Mouse (Mus musculus) right cerebral cortex, postnatal 4 days (tissue): ENCODE results near the gene Snx22.

Experiments used
- DNase-seq: peaks from one replicate; pipeline ENCODE4 v3.0.0-alpha.2; 2022

Snx22 gene

DNA sequence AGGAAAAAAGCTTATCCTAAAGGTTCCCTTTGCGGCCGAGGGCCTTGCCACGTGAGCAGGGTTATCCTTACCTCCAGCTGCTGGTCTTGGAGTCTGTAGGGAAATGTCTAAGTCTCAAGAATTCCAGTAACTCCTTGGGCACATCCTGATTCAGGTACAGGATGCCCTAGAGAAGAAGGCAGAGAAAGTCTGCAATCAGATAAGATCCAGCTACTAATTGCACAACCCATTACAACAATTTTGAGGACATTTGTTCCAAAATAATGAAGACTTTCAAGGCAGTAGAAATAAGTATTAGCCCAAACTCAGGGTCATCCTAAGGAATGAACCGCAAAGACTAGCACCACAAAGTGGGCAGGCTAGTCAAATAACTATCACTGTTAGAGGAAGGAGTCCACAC lies 1.5 kb downstream of the Snx22 start:
- no peak for DNase-seq

DNA sequence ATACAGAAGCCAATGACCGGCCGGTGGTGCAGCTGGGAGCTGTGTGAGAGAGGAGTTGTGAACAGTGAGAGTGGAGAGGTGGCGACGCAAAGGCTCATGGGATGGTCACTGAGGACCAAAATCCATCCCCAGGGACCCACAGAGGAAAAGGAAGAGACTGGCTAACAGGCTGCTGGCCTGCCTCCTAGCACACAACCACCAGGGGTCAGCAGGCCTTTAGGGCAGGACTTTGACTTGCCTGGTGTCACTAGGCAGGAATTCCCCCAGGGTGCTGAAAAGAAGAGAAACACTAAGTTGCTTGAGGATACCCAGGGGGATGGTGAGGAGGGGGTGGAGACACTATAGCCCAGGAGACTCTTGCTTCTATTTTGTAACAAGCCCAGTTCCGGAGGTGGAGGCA lies 2.0 kb downstream of the Snx22 start:
- peak; percentile 28 for DNase-seq

DNA sequence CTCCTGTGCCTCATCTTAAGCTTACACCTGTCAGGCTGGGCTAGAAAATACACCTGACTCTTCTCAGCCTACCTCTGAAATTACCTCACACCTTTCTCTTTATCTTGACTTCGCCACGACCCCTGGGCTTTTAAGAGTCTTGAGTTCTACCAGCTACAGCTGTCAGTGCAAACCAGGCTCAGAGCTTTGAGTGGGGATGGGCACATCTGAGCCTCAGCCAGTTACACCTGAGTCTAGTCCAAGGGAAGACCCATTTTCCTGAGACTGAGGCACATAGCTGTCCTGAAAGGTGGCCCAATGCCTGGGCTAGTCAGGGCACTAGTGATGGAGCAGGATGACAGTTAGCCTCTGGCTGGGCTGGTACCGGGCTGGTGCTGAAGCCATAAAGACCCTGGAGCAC lies 2.7 kb downstream of the Snx22 start:
- no peak for DNase-seq

DNA sequence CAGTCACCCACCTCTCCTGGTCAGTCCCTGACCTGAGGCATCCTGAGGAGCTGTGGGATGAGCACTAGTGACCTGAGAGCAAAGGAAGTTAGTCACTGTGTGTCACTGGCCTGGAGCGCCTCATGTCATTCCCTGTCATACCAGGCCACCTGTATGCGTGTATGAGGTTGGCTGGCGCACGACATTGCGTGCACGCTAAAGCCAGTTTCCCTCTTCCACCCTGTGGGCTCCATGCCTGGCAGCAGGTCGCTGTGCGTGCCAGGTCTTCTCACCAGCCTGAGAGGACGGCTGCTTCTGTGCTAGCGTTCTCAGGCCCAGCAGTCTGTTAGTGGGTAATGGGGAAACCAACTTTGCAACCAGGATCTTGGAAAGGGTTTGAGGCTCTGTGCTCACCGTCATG lies 5.2 kb downstream of the Snx22 start:
- DNase-seq = no peak

DNA sequence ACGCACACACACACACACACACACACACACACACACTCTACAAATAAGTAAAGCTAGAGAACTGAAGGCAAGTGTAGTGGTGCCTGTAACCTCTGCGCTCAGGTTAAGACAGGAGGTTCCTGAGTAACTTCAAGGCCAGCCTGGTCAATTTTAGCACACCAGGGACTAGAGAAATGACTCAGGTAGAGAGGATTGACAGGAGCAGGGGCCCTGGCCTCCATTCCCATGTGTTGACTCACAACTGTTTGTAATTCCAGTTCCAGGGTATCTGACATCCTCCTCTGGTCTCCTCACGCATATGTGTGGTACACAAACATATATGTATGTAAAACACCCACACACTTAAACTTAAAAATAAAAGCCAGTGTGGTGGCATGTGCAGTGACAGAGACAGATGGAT lies 6.1 kb downstream of the Snx22 start:
- no peak for DNase-seq

DNA sequence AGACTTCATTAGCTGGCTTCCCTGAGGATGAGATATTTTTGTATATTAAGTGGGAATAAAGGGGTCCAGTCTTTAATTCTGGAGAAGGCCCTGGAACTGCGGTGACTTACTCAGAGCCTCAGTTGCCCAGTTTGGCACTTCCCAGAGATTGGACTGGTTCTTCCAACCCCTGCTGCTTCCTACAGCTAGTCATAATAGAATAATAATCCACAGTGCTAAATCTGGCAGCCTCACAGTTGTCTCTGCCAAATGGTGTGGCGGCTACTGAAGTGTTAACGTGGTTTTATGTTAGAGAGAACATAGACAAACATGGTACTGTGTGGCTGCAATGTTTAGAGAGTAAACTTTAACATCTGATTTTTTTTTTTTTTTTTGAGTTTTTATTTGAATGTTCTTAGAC lies 7.9 kb downstream of the Snx22 start:
- no peak for DNase-seq

DNA sequence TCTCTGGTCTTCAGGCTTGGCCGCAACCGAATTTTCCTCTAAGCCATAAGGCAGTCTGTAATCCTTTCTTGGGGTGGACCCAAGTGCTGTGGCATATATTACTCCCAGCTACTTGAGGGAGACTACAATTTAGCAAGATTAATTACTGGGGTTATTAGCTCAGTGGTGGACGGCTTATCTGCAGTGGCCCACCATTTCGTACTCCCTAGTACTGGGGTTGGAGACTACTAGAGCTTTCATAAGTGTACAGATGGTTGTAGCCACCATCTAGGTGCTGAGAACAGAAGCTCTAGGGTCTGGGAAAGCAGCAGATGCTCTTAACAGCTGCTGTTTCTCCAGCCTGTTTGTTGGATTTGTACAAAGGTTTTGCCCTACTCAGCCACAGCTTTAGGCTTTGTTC lies 8.5 kb downstream of the Snx22 start:
- DNase-seq = no peak

DNA sequence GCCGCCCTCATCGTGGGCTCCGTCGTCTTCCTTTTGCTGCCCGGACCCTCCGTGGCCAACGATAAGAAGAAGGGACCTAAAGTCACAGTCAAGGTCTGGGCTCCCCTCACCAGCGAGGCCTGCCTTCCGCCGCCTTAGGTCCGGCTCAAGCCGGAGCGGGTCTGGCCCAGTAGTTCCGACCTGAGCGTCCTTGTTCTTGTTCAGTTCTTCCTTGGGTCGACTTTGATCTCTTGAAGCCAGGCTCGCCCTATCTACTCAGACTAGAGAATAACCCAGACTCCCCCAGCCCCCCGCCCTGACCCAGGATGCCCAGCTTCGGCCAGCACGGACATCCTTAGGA lies 9.2 kb downstream of the Snx22 start:
- no peak for DNase-seq

DNA sequence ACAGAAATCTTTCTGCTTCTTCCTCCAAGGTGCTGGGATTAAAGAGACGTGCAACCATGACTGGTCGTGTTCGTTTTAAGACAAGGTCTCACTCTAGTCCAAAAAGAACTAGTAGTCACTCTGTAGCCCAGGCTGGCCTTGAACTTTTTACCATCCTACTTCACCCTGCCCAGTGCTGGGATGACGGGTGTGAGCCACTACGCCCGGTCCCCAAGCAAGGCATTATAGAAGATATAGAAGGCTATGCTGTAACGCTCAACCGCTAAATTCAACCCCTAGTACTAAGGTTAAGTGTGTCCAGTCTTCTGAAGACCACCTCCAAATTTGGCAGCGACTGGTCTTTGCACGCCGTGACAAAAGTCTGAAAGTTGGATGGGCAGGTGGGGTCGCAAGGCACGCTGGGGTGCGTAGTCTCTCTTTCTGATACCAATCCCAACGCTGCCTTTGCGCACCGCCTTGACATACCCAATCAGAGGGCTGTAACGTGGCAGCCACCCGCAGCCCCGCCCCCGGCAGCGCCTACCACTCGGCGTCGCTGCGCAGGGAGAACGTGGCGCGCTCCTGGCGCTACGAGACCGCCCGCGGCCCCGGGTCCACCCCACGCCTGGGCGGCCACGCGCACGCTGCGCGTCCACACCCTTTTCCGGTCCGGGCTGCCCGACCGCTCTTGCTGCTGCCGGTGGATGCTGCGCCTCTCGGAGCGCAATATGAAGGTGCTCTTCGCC lies 9.8 kb downstream of the Snx22 start, which contains the start of gene Ppib:
TSS of gene Ppib (plus strand) at position 640 of the 725 bp plus-strand sequence.
- peak; percentile 95 for DNase-seq

DNA sequence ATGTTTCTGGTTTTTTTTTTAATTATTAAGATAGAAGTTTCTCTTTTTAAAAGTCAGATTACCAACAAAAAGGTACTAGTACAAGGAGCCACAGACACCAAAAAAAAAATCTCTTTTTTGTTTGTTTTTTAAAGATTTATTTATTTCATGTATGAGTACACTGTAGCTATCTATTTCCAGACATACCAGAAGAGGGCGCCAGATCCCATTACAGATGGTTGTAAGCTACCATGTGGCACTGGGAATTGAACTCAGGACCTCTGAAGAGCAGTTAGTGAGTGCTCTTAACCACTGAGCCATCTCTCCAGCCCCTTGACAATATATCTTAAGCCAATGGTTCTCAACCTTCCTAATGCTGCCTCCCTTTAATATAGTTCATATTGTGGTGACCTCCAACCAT lies 15.9 kb downstream of the Snx22 start:
- no peak for DNase-seq

DNA sequence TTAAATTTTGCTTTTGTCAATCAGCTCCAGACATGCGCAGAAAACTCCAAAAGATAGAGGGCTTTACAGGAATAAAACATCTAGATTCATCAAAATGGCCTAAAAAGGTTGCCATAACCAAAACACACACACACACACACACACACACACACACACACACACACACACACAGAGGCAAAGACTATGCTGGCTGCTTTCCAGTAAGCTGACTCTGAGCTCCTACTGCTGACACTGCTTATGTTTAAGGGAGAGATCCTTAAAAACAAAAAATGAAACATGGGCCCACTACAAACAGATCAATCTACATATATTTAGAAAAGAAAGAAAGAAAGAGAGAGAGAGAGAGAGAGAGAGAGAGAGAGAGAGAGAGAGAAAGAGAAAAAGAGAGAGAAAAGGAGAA lies 16.8 kb downstream of the Snx22 start:
- no peak for DNase-seq

DNA sequence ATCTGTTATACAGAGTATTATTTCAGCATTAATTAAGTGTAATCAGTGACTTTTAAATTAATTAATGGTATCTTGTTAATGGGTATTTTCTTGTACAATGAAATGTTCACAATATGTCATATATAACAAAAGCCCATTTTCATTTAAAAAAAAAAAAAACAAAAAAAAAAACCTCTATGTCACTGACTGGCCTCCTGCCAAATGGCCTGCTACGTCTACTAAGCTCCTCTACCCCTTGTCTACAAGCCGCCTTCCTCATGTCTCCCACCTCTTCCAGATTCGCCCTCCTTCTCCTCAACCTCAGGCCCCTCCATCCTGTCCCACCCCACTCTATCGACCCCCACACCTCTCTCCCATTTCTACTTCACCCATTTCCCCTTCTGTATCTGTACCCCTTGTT lies 18.0 kb downstream of the Snx22 start:
- no peak for DNase-seq

DNA sequence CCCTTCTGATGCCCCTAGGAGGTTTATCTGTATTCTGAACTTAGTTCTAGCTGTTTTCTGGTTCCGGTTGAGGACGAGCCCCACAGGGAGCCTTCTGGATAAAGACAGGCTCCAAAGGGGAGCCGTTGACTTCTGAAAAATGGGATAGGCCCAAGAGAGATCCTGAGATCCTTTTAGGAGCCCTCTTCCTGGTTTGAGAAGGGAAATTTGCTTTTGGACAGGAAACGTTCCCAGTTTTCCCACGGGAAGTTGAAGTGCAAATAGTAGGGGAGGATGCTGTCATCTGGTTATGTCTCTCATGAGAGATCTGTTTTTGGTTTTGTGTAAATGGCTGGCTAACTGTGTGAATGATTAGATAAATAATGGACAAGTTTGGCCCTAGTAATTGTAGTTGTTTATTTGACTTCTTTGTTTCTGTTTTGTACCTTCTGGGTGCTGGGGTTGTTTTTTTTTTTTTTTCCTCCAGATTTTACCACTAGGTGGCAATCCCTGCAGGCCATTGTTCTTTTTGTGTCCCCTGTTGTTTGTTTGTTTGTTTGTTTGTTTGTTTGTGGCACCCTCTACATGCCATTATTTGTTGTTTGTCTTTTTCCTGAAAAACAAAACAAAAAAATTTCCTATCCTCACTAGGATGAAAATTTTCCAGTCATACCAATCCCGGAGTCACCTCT lies 19.5 kb downstream of the Snx22 start:
- DNase-seq = no peak

DNA sequence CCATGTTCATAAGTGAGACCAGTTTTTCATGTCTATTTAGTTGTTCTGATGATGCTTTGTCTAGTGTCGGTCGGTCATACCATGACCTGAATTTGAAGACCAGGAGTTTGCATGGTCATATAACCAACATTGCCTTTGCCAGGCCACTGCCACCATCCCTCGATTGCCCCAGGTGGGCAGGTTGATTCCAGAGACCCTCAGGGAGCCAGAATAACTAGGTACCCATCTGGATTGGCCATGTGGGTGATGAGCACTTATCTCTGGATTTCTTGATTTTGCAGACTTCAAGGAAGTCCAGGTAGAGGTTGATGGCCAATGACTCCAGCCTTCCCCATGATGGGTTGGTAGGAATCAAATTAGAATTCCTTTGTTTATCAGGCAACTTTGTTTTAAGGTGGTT lies 26.3 kb downstream of the Snx22 start:
- DNase-seq = no peak

DNA sequence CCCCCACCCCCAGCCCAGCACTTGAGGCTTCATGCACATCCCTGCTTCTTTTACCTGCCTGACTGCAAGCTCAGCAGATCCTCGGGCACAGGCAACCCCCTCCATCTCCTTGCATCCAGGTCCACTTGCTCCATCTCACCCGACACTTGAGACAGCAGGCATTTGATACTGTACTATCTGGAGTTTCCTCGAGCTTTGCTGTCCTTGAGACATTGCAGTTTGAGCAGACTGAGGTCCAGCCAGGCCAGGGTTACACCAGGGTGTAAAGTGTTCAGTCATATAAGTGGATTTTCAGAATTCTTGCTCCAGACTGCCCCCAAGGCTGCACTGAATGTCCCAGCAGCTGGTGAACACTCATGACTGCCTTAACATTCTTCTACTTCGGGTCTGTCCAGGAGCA lies 27.2 kb downstream of the Snx22 start:
- DNase-seq = no peak

DNA sequence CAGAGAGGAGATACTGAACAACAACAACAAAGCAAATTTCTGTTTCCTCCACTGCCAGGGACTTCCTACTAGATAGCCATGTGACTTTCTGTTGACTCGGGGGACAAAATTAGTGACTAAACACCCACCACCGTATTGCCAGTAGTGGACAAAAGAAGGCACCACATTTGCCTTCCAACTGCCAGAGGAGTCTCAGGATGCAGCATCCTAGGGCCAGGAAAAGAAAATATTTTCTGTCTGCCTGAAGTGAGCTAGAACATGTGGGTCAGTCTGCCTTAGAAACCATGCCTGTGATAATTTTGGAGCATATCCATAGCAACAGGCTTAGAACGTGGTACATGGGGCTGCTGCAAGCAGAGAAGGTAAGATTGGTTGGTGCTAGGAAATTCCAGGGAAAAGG lies 28.7 kb downstream of the Snx22 start:
- no peak for DNase-seq

DNA sequence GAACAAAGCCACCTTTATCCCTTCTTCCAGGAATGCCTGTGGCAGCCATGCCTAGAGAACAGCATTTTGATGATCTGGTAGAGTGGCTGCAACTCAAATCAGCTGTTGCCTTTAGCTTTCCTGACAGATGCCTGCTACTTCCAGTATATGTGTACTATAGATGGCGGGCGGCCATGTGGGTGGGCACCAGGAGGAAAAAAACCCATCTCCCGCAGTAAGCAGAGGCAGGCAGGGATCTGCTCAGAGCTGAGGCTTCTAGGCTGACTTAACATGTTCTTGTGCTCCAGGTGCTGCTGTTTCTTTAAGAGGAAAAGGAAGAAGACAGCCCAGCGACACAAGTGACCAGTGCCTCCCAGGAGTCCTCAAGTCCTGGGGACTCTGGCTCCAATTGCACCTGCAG lies 30.2 kb downstream of the Snx22 start:
- DNase-seq = no peak

DNA sequence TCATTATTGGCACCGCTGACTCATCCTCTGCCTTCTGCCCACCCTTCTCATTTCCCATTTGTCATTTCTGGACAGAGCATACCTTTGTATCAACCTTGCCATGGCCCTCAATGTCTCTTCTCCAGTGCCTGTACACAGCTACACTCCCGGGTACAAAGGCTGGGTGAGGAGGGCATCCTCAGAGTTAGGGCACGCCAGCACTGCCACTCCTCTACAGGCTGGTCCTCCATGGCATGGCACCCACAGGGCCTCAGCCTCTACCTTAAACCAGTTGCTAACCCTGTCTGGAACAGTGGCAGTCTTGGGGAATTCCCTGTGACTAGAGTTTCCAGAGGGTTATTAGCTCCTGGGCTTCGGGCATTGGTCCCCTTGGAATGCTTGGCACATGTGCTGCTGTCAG lies 30.9 kb downstream of the Snx22 start:
- no peak for DNase-seq

DNA sequence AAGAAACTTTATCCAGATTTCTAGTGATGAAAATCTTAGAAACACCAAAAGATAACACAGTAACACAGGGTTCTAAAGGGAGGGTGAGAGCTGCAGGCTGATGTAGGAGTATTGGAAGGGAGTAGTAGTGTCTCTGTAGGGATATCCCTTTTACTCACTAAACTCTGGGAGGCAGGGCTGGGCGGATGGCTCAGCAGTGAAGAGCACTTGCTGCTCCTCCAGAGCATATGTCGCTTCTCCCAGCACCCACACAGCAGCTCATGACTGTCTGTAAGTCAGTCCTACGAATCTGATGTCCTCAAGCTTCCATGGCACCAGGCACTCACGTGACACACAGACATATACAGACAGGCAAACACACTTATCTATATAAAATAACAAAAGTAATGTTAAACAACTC lies 31.4 kb downstream of the Snx22 start:
- DNase-seq = no peak

DNA sequence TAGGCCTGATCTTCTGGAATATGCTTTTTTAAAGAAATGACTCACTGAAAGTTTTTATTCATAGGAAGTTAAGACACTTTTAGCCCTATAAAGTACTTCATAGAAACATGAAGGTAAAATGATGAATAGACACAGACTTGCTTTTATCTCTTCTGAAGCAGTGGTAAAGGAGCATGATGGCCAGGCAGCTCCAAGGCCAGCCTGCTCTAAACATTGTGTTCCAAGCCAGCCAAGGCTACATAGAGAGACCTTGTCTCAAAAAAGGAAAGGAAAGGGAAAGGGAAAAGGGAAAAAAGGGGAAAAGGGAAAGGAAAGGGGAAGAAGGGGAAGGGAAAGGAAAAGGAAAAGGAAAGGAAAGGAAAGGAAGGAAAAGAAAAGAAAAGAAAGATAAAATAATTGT lies 48.9 kb downstream of the Snx22 start:
- DNase-seq = no peak
